Mouse (Mus musculus) spleen, postnatal 0 days (tissue): ENCODE results near the gene Smok3c. TPM values are rescaled to one million over a fixed set of nuclear protein-coding genes. Genes with fewer than 3 reads are reported as not detected.

Source experiments
- polyA plus RNA-seq: library from polyadenylated mRNA; unstranded; fragments of >200 nt; fragmentation: Nextera tagmentation; extraction: Ambion mirVana; gene quantifications from 2 replicates; pipeline ENCODE4 v1.2.1, GENCODE M21; 2015

Gene Smok3c
- not detected in 2 replicates for polyA plus RNA-seq

DNA sequence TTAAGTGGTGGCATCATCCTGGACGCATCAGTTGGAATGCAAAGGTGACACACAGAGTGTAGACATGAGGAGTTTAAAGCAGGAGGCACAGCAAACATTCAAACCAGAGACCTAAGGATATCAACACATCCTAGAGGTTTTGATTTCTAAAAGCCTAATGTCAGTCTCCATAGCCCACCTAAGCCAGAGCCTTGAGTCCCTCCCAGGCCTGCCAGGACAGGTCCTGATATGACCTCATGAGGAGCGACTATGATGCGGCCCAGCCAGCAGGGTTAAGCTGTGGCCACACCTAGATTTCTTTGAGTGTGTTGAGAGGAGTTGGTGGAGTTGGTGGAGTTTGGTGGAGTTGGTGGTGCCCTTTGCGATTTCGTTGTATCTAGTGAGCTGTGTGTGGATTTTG, at the start of gene Smok3c:
TSS of gene Smok3c (plus strand) at position 301 of the 400 bp plus-strand sequence.

DNA sequence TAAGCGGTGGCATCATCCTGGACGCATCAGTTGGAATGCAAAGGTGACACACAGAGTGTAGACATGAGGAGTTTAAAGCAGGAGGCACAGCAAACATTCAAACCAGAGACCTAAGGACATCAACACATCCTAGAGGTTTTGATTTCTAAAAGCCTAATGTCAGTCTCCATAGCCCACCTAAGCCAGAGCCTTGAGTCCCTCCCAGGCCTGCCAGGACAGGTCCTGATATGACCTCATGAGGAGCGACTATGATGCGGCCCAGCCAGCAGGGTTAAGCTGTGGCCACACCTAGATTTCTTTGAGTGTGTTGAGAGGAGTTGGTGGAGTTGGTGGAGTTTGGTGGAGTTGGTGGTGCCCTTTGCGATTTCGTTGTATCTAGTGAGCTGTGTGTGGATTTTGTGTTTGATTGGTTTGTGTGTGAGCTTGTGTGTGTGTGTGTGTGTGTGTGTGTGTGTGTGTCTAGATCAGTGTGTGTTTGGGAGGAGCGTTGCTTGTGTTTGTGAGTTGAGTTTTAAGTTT, 32.0 kb upstream of the Smok3c start, which contains the start of the genes Smok3a and Smok3b:
TSS of gene Smok3a (plus strand) at position 301 of the 519 bp plus-strand sequence.
TSS of gene Smok3b (plus strand) at position 469 of the 519 bp plus-strand sequence.

DNA sequence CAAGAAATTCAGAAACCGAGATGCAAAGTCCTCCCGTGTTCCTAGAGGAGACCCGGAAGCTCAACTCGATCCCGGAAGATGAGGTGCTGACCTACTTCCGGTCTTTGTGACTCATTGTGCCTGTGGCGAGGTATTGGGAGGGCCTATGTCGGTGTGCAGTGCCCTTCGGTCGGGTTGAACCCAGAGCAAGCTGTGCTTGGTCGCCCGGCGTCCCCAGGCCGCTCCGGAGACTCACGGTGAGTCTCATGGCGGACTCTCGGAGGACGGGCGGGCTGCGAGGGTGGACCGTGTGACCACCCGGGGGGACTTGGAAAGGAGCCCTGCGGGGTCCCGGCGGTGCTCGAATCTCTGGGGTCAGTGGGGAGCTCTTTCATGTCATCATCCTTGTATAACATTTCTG, 32.0 kb downstream of the Smok3c start, which contains the start of gene Zkscan1:
TSS of gene Zkscan1 (plus strand) at position 89 of the 400 bp plus-strand sequence.

Other genes starting within 250 kb of the Smok3c start
- 16.8 and 27.1 TPM in 2 replicates for gene Pilra, start 216.9 kb upstream of the Smok3c start, polyA plus RNA-seq
- gene Pilrb1, start 195.1 kb upstream of the Smok3c start, polyA plus RNA-seq: 17.8 and 27.4 TPM in 2 replicates
- 25.5 and 39.0 TPM in 2 replicates for gene Pilrb2, start 181.4 kb upstream of the Smok3c start, polyA plus RNA-seq
- 0.18 and 0.27 TPM in 2 replicates for gene Cyp3a13, start 131.6 kb upstream of the Smok3c start, polyA plus RNA-seq
- gene Gjc3, start 90.1 kb upstream of the Smok3c start, polyA plus RNA-seq: 0.04 TPM in 1 of 2 replicates, not detected in the other
- 0.46 TPM in 1 of 2 replicates, not detected in the other for gene Azgp1, start 71.7 kb upstream of the Smok3c start, polyA plus RNA-seq
- gene Smok3a, start 31.9 kb upstream of the Smok3c start, polyA plus RNA-seq: not detected in 2 replicates
- gene Smok3b, start 31.8 kb upstream of the Smok3c start, polyA plus RNA-seq: not detected in 2 replicates
- 4.9 and 5.4 TPM in 2 replicates for gene Zkscan1, start 31.9 kb downstream of the Smok3c start, polyA plus RNA-seq
- 14.2 and 17.9 TPM in 2 replicates for gene Zscan21, start 63.7 kb downstream of the Smok3c start, polyA plus RNA-seq
- 6.2 and 7.3 TPM in 2 replicates for gene Zfp113, start 102.5 kb downstream of the Smok3c start, polyA plus RNA-seq
- gene Cops6, start 107.9 kb downstream of the Smok3c start, polyA plus RNA-seq: 124 and 131 TPM in 2 replicates
- gene Ap4m1, start 118.8 kb downstream of the Smok3c start, polyA plus RNA-seq: 9.1 and 9.7 TPM in 2 replicates
- gene Mcm7, start 119.2 kb downstream of the Smok3c start, polyA plus RNA-seq: 197 and 222 TPM in 2 replicates
- gene Taf6, start 134.3 kb downstream of the Smok3c start, polyA plus RNA-seq: 35.1 and 35.4 TPM in 2 replicates
- 20.0 and 20.2 TPM in 2 replicates for gene Cnpy4, start 134.3 kb downstream of the Smok3c start, polyA plus RNA-seq
- gene Mblac1, start 141.1 kb downstream of the Smok3c start, polyA plus RNA-seq: 6.0 and 7.3 TPM in 2 replicates
- 1.1 and 1.6 TPM in 2 replicates for gene Nxpe5, start 172.7 kb downstream of the Smok3c start, polyA plus RNA-seq
- gene Lamtor4, start 202.3 kb downstream of the Smok3c start, polyA plus RNA-seq: 59.8 and 75.8 TPM in 2 replicates
- gene BC037034, start 210.8 kb downstream of the Smok3c start, polyA plus RNA-seq: 8.0 and 8.6 TPM in 2 replicates
- 0.49 and 0.56 TPM in 2 replicates for gene Gal3st4, start 219.6 kb downstream of the Smok3c start, polyA plus RNA-seq
- not detected in 2 replicates for gene Gm43720, start 226.8 kb downstream of the Smok3c start, polyA plus RNA-seq
- 1.5 TPM in 2 replicates for gene Gpc2, start 226.8 kb downstream of the Smok3c start, polyA plus RNA-seq
- 1.8 and 2.4 TPM in 2 replicates for gene Stag3, start 227.0 kb downstream of the Smok3c start, polyA plus RNA-seq